8 mouse cellular contexts compared by ENCODE assay signal in the genomic region with DNA sequence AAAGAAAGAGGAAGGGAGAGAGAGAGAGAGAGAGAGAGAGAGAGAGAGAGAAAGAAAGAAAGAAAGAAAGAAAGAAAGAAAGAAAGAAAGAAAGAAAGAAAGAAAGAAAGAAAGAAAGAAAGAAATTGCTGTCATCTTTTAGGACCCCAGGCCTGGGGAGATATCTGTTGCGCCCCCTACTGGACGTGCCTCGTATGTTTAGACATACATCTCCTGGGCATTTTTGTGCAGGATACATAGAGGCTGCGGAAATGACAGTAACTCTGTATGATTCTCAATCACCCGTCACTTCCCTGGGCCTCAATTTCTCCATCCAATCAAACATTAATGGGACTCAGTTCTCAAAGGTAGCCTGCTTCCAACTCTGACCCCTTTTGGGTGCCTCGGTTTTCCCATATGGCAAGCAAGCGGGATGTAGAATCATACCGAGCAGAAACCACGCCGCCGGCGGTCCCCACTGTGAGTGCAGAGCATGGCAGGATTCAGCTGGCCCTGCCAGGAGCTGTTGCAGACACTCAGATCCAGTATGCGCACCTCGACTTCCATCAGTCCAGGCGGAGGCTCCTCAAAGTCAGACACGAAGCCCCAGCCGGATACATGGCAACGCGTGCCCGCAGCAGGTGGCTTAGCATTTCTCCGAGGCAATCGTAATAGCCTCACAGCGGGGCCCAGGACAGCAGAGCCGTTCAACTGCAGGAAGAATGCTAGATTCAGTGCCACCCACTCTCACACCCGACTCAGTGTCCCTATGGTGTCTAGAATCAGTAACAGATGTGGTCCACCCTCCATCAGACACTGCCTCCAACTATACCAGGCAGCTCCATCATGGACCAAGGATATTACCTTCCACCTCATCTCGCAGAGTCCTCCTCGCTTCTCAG. TPM values are rescaled to one million over a fixed set of nuclear protein-coding genes. Genes with fewer than 3 reads are reported as not detected.
DNase-seq lines count a peak whose midpoint lies in the region; ATAC-seq and TF ChIP-seq lines count a peak whose summit lies in the region.

No protein-coding gene starts in this region.

- TF ChIP-seq POLR2A in heart, adult 2 months (IDR thresholded peaks at IDR 0.05; ENCODE audit: insufficient read depth, low read depth, low read length), result no peak

- DNase-seq in heart, adult 2 months, result no peak
- no peak for DNase-seq in heart, postnatal 36 days
- peak; percentile 55 to 80 for DNase-seq in spleen, postnatal 4 days (ENCODE audit: low spot score in 2 of 2)
- DNase-seq in spleen, postnatal 14 days (ENCODE audit: low spot score in 2 of 2), result no peak
- peak; percentile 50 for DNase-seq in embryonic facial prominence, embryonic 14.5 days (ENCODE audit: low spot score)
- DNase-seq in thymus, postnatal 25 days, result peak; percentile 61
- DNase-seq in layer of hippocampus, adult 8-10 months (ENCODE audit: low spot score in 2 of 2), result no peak

- no peak overlapping the region for H3K4me2 ChIP-seq in embryonic facial prominence, embryonic 14.5 days (ENCODE audit: low read depth, low read length)
- H3K4me2 ChIP-seq in neural tube, embryonic 15.5 days, result no peak overlapping the region

- peak; percentile 66 for TF ChIP-seq CTCF in heart, adult 2 months (IDR thresholded peaks at IDR 0.05)

- H3K27me3 ChIP-seq in heart, adult 2 months (ENCODE audit: control insufficient read depth, insufficient read depth, low read length), result no peaks in the 10 kb centered on the region
- H3K27me3 ChIP-seq in embryonic facial prominence, embryonic 14.5 days (replicated peaks; ENCODE audit: control insufficient read depth, insufficient read depth, low read length), result peaks cover 13% of the 10 kb centered on the region; the same call in 1 of the 2 replicates
- H3K27me3 ChIP-seq in neural tube, embryonic 15.5 days (replicated peaks), result peaks cover 17% of the 10 kb centered on the region

- peaks cover 4% of the 10 kb centered on the region for H3K4me1 ChIP-seq in heart, adult 2 months (ENCODE audit: control insufficient read depth, insufficient read depth, low read length)
- peaks cover 15% of the 10 kb centered on the region; the same call in 1 of the 2 replicates for H3K4me1 ChIP-seq in embryonic facial prominence, embryonic 14.5 days (ENCODE audit: control insufficient read depth, insufficient read depth, low read length)
- peaks cover 20% of the 10 kb centered on the region for H3K4me1 ChIP-seq in neural tube, embryonic 15.5 days

- intact Hi-C loops in heart, adult 2 months (cut with DNase I), result loop anchor here (5.0 kb wide), 2 partner anchors 33 to 77 kb away; no protein-coding TSS in a partner anchor
- intact Hi-C loops in heart, postnatal 36 days (cut with DNase I), result no loop called here

- H3K79me2 ChIP-seq in heart, adult 2 months (replicated peaks; ENCODE audit: control insufficient read depth, insufficient read depth, low read length), result no peaks in the 10 kb centered on the region

- H3K9me3 ChIP-seq in embryonic facial prominence, embryonic 14.5 days (ENCODE audit: control insufficient read depth, low read length), result no peaks in the 10 kb centered on the region
- no peaks in the 10 kb centered on the region for H3K9me3 ChIP-seq in neural tube, embryonic 15.5 days (replicated peaks)

- H3K36me3 ChIP-seq in heart, adult 2 months (ENCODE audit: control insufficient read depth, insufficient read depth, low read length), result no peaks in the 10 kb centered on the region
- H3K36me3 ChIP-seq in embryonic facial prominence, embryonic 14.5 days (ENCODE audit: control insufficient read depth, insufficient read depth, low read length), result no peaks in the 10 kb centered on the region
- H3K36me3 ChIP-seq in neural tube, embryonic 15.5 days, result no peaks in the 10 kb centered on the region

- H3K4me3 ChIP-seq in heart, adult 2 months, result no peak overlapping the region
- no peak overlapping the region for H3K4me3 ChIP-seq in embryonic facial prominence, embryonic 14.5 days (ENCODE audit: low read depth, low read length)
- H3K4me3 ChIP-seq in neural tube, embryonic 15.5 days (replicated peaks), result no peak overlapping the region

- no peak overlapping the region for H3K9ac ChIP-seq in heart, adult 2 months (ENCODE audit: low read depth, low read length)
- H3K9ac ChIP-seq in embryonic facial prominence, embryonic 14.5 days (ENCODE audit: low read depth, low read length), result no peak overlapping the region
- no peak overlapping the region for H3K9ac ChIP-seq in neural tube, embryonic 15.5 days (replicated peaks)

- no peak overlapping the region for H3K27ac ChIP-seq in heart, adult 2 months
- no peak overlapping the region for H3K27ac ChIP-seq in embryonic facial prominence, embryonic 14.5 days (replicated peaks; ENCODE audit: low read depth, low read length)
- H3K27ac ChIP-seq in neural tube, embryonic 15.5 days (replicated peaks), result no peak overlapping the region

- WGBS in heart, adult 2 months, result 52% methylated on average over 27 of the region's 27 CpGs
- WGBS in embryonic facial prominence, embryonic 14.5 days, result 43% methylated on average over 27 of the region's 27 CpGs
- WGBS in neural tube, embryonic 15.5 days, result 31% methylated on average over 27 of the region's 27 CpGs

- no peak for TF ChIP-seq EP300 in heart, adult 2 months (IDR thresholded peaks at IDR 0.05; ENCODE audit: insufficient read depth, low read depth, low read length)

- ATAC-seq in embryonic facial prominence, embryonic 14.5 days (ENCODE audit: low read depth), result no peak
- ATAC-seq in neural tube, embryonic 15.5 days (ENCODE audit: low FRiP score), result no peak

RNA-seq across cellular contexts. Expression of gene Prss57, which starts 6.6 kb away (rescaled TPM):
- total RNA-seq in heart, adult 2 months (2021), result not detected
- polyA plus RNA-seq in heart, adult 2 months (2012; rRNA removed), result 0.08 and 0.20 TPM in 2 replicates
- not detected for total RNA-seq in heart, postnatal 36 days (2021)
- polyA plus RNA-seq in embryonic facial prominence, embryonic 14.5 days (2014; fragmentation: Nextera tagmentation; extraction: Ambion mirVana), result 0.16 TPM in 1 of 2 replicates, not detected in the other
- total RNA-seq in layer of hippocampus, adult 8-10 months (2022), result under 1 TPM in 3 of 4 experiments, not detected in 1; 0.43 to 0.83 (median 0.50) TPM
- polyA plus RNA-seq in neural tube, embryonic 15.5 days (2015; fragmentation: Nextera tagmentation; extraction: Ambion mirVana), result 0.14 and 10.2 TPM in 2 replicates

RNA-seq across cellular contexts. Expression of gene Fstl3, which starts 7.1 kb away (rescaled TPM):
- total RNA-seq in heart, adult 2 months (2021), result 1 to 10 TPM; 3.8 to 4.7 TPM
- polyA plus RNA-seq in heart, adult 2 months (2012; rRNA removed), result 9.7 and 11.9 TPM in 2 replicates
- total RNA-seq in heart, postnatal 36 days (2021), result 1 to 10 TPM; 4.2 to 4.3 TPM
- polyA plus RNA-seq in embryonic facial prominence, embryonic 14.5 days (2014; fragmentation: Nextera tagmentation; extraction: Ambion mirVana), result 8.3 and 10.7 TPM in 2 replicates
- total RNA-seq in layer of hippocampus, adult 8-10 months (2022), result 1 to 10 TPM; 2.2 to 2.9 (median 2.4) TPM
- polyA plus RNA-seq in neural tube, embryonic 15.5 days (2015; fragmentation: Nextera tagmentation; extraction: Ambion mirVana), result 2.6 and 4.5 TPM in 2 replicates

RNA-seq across cellular contexts. Expression of gene Palm, which starts 9.2 kb away (rescaled TPM):
- 10 to 100 TPM; 51.4 to 55.6 TPM for total RNA-seq in heart, adult 2 months (2021)
- 31.4 and 36.6 TPM in 2 replicates for polyA plus RNA-seq in heart, adult 2 months (2012; rRNA removed)
- 10 to 100 TPM; 56.0 to 87.0 TPM for total RNA-seq in heart, postnatal 36 days (2021)
- 62.5 and 75.4 TPM in 2 replicates for polyA plus RNA-seq in embryonic facial prominence, embryonic 14.5 days (2014; fragmentation: Nextera tagmentation; extraction: Ambion mirVana)
- 100 to 1,000 TPM; 244 to 264 (median 260) TPM for total RNA-seq in layer of hippocampus, adult 8-10 months (2022)
- 227 and 256 TPM in 2 replicates for polyA plus RNA-seq in neural tube, embryonic 15.5 days (2015; fragmentation: Nextera tagmentation; extraction: Ambion mirVana)

RNA-seq across cellular contexts. Expression of gene Rnf126, which starts 17.4 kb away (rescaled TPM):
- total RNA-seq in heart, adult 2 months (2021), result 10 to 100 TPM; 22.9 to 23.6 TPM
- polyA plus RNA-seq in heart, adult 2 months (2012; rRNA removed), result 41.4 and 48.0 TPM in 2 replicates
- total RNA-seq in heart, postnatal 36 days (2021), result 10 to 100 TPM; 23.6 to 24.6 TPM
- 77.5 and 78.9 TPM in 2 replicates for polyA plus RNA-seq in embryonic facial prominence, embryonic 14.5 days (2014; fragmentation: Nextera tagmentation; extraction: Ambion mirVana)
- 10 to 100 TPM; 72.4 to 82.9 (median 75.8) TPM for total RNA-seq in layer of hippocampus, adult 8-10 months (2022)
- polyA plus RNA-seq in neural tube, embryonic 15.5 days (2015; fragmentation: Nextera tagmentation; extraction: Ambion mirVana), result 108 and 110 TPM in 2 replicates

RNA-seq across cellular contexts. Expression of gene Fgf22, which starts 29.3 kb away (rescaled TPM):
- total RNA-seq in heart, adult 2 months (2021), result not detected
- polyA plus RNA-seq in heart, adult 2 months (2012; rRNA removed), result not detected in 2 replicates
- total RNA-seq in heart, postnatal 36 days (2021), result not detected
- polyA plus RNA-seq in embryonic facial prominence, embryonic 14.5 days (2014; fragmentation: Nextera tagmentation; extraction: Ambion mirVana), result 0.35 and 0.38 TPM in 2 replicates
- total RNA-seq in layer of hippocampus, adult 8-10 months (2022), result 1 to 10 TPM; 1.7 to 4.6 (median 2.4) TPM
- polyA plus RNA-seq in neural tube, embryonic 15.5 days (2015; fragmentation: Nextera tagmentation; extraction: Ambion mirVana), result 2.7 and 3.4 TPM in 2 replicates

Comparison
In these comparisons a context has a peak if more than half of its experiments do, and no peak if none do; other contexts are left out.
1. DNase-seq: peak in spleen, postnatal 4 days (2 of 2), embryonic facial prominence, embryonic 14.5 days (single experiment) and thymus, postnatal 25 days (single experiment); none in heart, adult 2 months (0 of 2), heart, postnatal 36 days (0 of 2), spleen, postnatal 14 days (0 of 2) and layer of hippocampus, adult 8-10 months (0 of 2).